Mouse (Mus musculus): Measurements from ENCODE around the gene Krtap6-5. TPM values are rescaled to one million over a fixed set of nuclear protein-coding genes. Genes with fewer than 3 reads are reported as not detected.
"Not testable (repeated sequence)": the region's sequence is repeated elsewhere in the genome, so short reads cannot be mapped to it uniquely, and the experiment has no call there.

Gene Krtap6-5
- not detected in 2 replicates for total RNA-seq (2012; rRNA removed)
- not detected in 2 replicates for total RNA-seq (2014; rRNA removed)
- not detected in 2 replicates for polyA plus RNA-seq (2012; ENCODE audit: insufficient read length, low read depth)

DNA sequence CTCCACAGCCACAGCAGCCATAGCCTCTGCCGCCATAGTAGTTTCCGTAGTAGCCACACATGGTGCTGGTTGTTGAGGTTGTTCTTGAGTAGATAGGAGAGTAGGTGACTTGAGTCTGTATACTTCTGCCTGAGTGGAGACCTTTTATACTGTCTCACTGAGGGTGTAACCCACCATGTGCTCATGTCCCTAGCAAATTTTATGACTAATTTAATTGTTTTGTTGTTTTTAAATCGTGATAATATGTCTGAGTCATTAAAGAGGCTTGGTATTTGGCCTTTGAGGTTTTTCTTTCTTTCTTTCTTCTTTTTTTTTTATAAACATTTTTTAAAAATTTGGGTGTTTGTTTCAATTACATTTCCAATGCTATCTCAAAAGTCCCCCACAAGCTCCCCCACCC lies at the start of gene Krtap6-5:
Gene Krtap6-5, minus strand, starts transcription at position 101 of the 400 bp plus-strand sequence.
- in situ Hi-C loops (cut with MboI; ENCODE audit: low pct_ligation_motif_present, low pct_unique_long_range_greater_than_20kb, low sequenced_read_pairs), result no loop called here
- dilution Hi-C loops (cut with MboI; ENCODE audit: extremely low pct_ligation_motif_present, extremely low pct_unique_long_range_greater_than_20kb, low sequenced_read_pairs), result no loop called here

DNA sequence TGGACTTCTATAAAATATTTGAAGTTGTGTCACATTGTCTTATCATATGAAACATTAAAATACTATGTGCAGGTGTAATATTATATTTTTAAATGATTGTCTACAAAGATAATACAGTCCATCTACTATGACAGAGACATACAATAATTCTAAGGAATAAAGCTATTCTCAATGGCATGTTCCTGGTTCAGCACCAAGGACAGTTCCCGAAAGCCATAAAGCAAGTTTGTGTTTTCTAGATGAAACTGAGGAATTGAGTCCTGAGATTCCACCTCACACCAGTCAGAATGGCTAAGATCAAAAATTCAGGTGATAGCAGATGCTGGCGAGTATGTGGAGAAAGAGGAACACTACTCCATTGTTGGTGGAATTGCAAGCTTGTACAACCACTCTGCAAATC lies 23.4 kb upstream of the Krtap6-5 start:
- dilution Hi-C loops (cut with MboI; ENCODE audit: extremely low pct_ligation_motif_present, extremely low pct_unique_long_range_greater_than_20kb, low sequenced_read_pairs); H3K9ac ChIP-seq (ENCODE audit: insufficient read depth, low read depth); H3K79me2 ChIP-seq (replicated peaks; ENCODE audit: control insufficient read depth, extremely low read depth, insufficient read depth, poor library complexity, severe bottlenecking); H3K4me2 ChIP-seq (ENCODE audit: insufficient read depth, low read depth, poor library complexity, severe bottlenecking); DNase-seq (ENCODE audit: extremely low read depth); H3K27me3 ChIP-seq (replicated peaks); in situ Hi-C loops (cut with MboI; ENCODE audit: low pct_ligation_motif_present, low pct_unique_long_range_greater_than_20kb, low sequenced_read_pairs); H3K36me3 ChIP-seq (replicated peaks in 1 of 2; ENCODE audit: control insufficient read depth in 1 of 2, insufficient read depth in 1 of 2, low read length in 1 of 2); H3K4me3 ChIP-seq (replicated peaks in 1 of 3; ENCODE audit: low read depth in 2 of 3, low read length in 2 of 3, poor library complexity in 1 of 3); H3K4me1 ChIP-seq (ENCODE audit: control insufficient read depth in 1 of 2, insufficient read depth in 2 of 2); H3K27ac ChIP-seq (ENCODE audit: insufficient read depth, low read depth): not testable (repeated sequence)
- peaks cover 43% of the 10 kb centered on the region for H3K9me3 ChIP-seq (replicated peaks; ENCODE audit: low read length)

More for the DNA sequence above, at the start of gene Krtap6-5:
- H3K27me3 ChIP-seq (replicated peaks), result no peaks in the 10 kb centered on the region
- no peak within 1 kb of the TSS for H3K4me3 ChIP-seq (replicated peaks in 1 of 3; ENCODE audit: low read depth in 2 of 3, low read length in 2 of 3, poor library complexity in 1 of 3)
- no peak within 1 kb of the TSS for H3K4me2 ChIP-seq (ENCODE audit: insufficient read depth, low read depth, poor library complexity, severe bottlenecking)
- no peaks in the 10 kb centered on the region for H3K79me2 ChIP-seq (replicated peaks; ENCODE audit: control insufficient read depth, extremely low read depth, insufficient read depth, poor library complexity, severe bottlenecking)
- H3K9ac ChIP-seq (ENCODE audit: insufficient read depth, low read depth), result no peak within 1 kb of the TSS
- DNase-seq (ENCODE audit: extremely low read depth), result no peak
- H3K36me3 ChIP-seq (replicated peaks in 1 of 2; ENCODE audit: control insufficient read depth in 1 of 2, insufficient read depth in 1 of 2, low read length in 1 of 2), result no peaks in the 10 kb centered on the region
- H3K27ac ChIP-seq (ENCODE audit: insufficient read depth, low read depth), result no peak within 1 kb of the TSS
- peaks cover 19% of the 10 kb centered on the region for H3K9me3 ChIP-seq (replicated peaks; ENCODE audit: low read length)
- H3K4me1 ChIP-seq (ENCODE audit: control insufficient read depth in 1 of 2, insufficient read depth in 2 of 2), result no peaks in the 10 kb centered on the region
- no peak for TF ChIP-seq GABPA (IDR thresholded peaks at IDR 0.05; ENCODE audit: insufficient replicate concordance, low read depth, low read length)
- TF ChIP-seq USF2 (conservative IDR thresholded peaks at IDR 0.05; ENCODE audit: low read depth, low read length), result no peak
- TF ChIP-seq RCOR1 (conservative IDR thresholded peaks at IDR 0.05; ENCODE audit: low read depth, low read length), result no peak
- TF ChIP-seq UBTF (IDR thresholded peaks at IDR 0.05; ENCODE audit: low read depth, low read length), result no peak
- no peak for TF ChIP-seq ZMIZ1 (IDR thresholded peaks at IDR 0.05; ENCODE audit: low read depth, low read length)
- no peak for TF ChIP-seq NELFE (IDR thresholded peaks at IDR 0.05; ENCODE audit: low read depth, low read length)
- no peak for TF ChIP-seq POLR2AphosphoS2 (IDR thresholded peaks at IDR 0.05; ENCODE audit: low read depth, low read length)
- TF ChIP-seq ELF1 (IDR thresholded peaks at IDR 0.05; ENCODE audit: low read depth, low read length), result no peak
- no peak for TF ChIP-seq CTCF (conservative IDR thresholded peaks at IDR 0.05 in 1 of 2, IDR thresholded peaks at IDR 0.05 in 1 of 2; ENCODE audit: low read depth in 2 of 2, low read length in 2 of 2)
- no peak for TF ChIP-seq JUN (IDR thresholded peaks at IDR 0.05; ENCODE audit: insufficient read depth, low read depth, low read length)
- no peak for TF ChIP-seq MAX (IDR thresholded peaks at IDR 0.05; ENCODE audit: low read length)
- no peak for TF ChIP-seq RAD21 (IDR thresholded peaks at IDR 0.05; ENCODE audit: low read depth, low read length)
- TF ChIP-seq MEF2A (IDR thresholded peaks at IDR 0.05; ENCODE audit: borderline replicate concordance, low read depth, low read length), result no peak
- no peak for TF ChIP-seq JUND (conservative IDR thresholded peaks at IDR 0.05; ENCODE audit: low read depth, low read length)
- TF ChIP-seq EP300 (IDR thresholded peaks at IDR 0.05; ENCODE audit: low read length), result no peak
- no peak for TF ChIP-seq E2F4 (IDR thresholded peaks at IDR 0.05; ENCODE audit: insufficient replicate concordance, low read depth, low read length)

DNA sequence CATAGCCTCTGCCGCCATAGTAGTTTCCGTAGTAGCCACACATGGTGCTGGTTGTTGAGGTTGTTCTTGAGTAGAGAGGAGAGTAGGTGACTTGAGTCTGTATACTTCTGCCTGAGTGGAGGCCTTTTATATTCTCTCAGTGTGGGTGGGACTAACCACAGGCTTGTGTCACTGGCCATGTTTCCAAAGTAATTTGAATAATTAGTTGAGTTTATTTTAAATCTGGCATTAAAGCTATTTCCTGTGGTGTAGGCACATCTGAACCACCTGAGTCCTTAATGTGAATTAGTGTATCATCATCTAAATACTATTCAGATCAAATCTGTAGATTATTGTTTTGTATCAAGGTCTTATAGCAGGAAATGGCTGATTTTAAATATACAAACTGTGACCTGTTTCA lies 16.2 kb upstream of the Krtap6-5 start, which contains the start of gene 1110025L11Rik:
Gene 1110025L11Rik, minus strand, starts transcription at position 101 of the 400 bp plus-strand sequence.
- H3K4me2 ChIP-seq (ENCODE audit: insufficient read depth, low read depth, poor library complexity, severe bottlenecking); H3K4me1 ChIP-seq (ENCODE audit: control insufficient read depth in 1 of 2, insufficient read depth in 2 of 2); DNase-seq (ENCODE audit: extremely low read depth); H3K4me3 ChIP-seq (replicated peaks in 1 of 3; ENCODE audit: low read depth in 2 of 3, low read length in 2 of 3, poor library complexity in 1 of 3); H3K27me3 ChIP-seq (replicated peaks); H3K9ac ChIP-seq (ENCODE audit: insufficient read depth, low read depth); H3K27ac ChIP-seq (ENCODE audit: insufficient read depth, low read depth); H3K79me2 ChIP-seq (replicated peaks; ENCODE audit: control insufficient read depth, extremely low read depth, insufficient read depth, poor library complexity, severe bottlenecking); H3K36me3 ChIP-seq (replicated peaks in 1 of 2; ENCODE audit: control insufficient read depth in 1 of 2, insufficient read depth in 1 of 2, low read length in 1 of 2); dilution Hi-C loops (cut with MboI; ENCODE audit: extremely low pct_ligation_motif_present, extremely low pct_unique_long_range_greater_than_20kb, low sequenced_read_pairs); in situ Hi-C loops (cut with MboI; ENCODE audit: low pct_ligation_motif_present, low pct_unique_long_range_greater_than_20kb, low sequenced_read_pairs): not testable (repeated sequence)
- peaks cover 34% of the 10 kb centered on the region for H3K9me3 ChIP-seq (replicated peaks; ENCODE audit: low read length)

DNA sequence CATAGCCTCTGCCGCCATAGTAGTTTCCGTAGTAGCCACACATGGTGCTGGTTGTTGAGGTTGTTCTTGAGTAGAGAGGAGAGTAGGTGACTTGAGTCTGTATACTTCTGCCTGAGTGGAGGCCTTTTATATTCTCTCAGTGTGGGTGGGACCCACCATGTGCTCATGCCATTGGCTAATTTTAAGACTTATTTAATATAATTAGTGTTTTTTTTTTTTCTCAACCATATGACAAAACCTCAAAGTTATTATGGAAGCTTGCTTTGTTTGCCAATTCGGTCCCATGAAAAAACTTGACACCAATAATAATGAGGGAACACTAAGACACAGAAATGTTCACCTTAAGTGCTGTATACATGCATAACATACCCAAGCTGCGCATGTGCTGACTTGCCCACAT lies 6.3 kb downstream of the Krtap6-5 start, which contains the start of gene Gm10228:
Gene Gm10228, minus strand, starts transcription at position 101 of the 400 bp plus-strand sequence.
- H3K4me3 ChIP-seq (replicated peaks in 1 of 3; ENCODE audit: low read depth in 2 of 3, low read length in 2 of 3, poor library complexity in 1 of 3); H3K4me1 ChIP-seq (ENCODE audit: control insufficient read depth in 1 of 2, insufficient read depth in 2 of 2); H3K27ac ChIP-seq (ENCODE audit: insufficient read depth, low read depth); H3K4me2 ChIP-seq (ENCODE audit: insufficient read depth, low read depth, poor library complexity, severe bottlenecking); H3K79me2 ChIP-seq (replicated peaks; ENCODE audit: control insufficient read depth, extremely low read depth, insufficient read depth, poor library complexity, severe bottlenecking); H3K36me3 ChIP-seq (replicated peaks in 1 of 2; ENCODE audit: control insufficient read depth in 1 of 2, insufficient read depth in 1 of 2, low read length in 1 of 2); H3K27me3 ChIP-seq (replicated peaks); H3K9ac ChIP-seq (ENCODE audit: insufficient read depth, low read depth); dilution Hi-C loops (cut with MboI; ENCODE audit: extremely low pct_ligation_motif_present, extremely low pct_unique_long_range_greater_than_20kb, low sequenced_read_pairs); in situ Hi-C loops (cut with MboI; ENCODE audit: low pct_ligation_motif_present, low pct_unique_long_range_greater_than_20kb, low sequenced_read_pairs); DNase-seq (ENCODE audit: extremely low read depth): not testable (repeated sequence)
- peaks cover 50% of the 10 kb centered on the region for H3K9me3 ChIP-seq (replicated peaks; ENCODE audit: low read length)

All from CH12.LX (cell line).